Mouse (Mus musculus): Measurements from ENCODE around the gene P3h3.

Gene P3h3

DNA sequence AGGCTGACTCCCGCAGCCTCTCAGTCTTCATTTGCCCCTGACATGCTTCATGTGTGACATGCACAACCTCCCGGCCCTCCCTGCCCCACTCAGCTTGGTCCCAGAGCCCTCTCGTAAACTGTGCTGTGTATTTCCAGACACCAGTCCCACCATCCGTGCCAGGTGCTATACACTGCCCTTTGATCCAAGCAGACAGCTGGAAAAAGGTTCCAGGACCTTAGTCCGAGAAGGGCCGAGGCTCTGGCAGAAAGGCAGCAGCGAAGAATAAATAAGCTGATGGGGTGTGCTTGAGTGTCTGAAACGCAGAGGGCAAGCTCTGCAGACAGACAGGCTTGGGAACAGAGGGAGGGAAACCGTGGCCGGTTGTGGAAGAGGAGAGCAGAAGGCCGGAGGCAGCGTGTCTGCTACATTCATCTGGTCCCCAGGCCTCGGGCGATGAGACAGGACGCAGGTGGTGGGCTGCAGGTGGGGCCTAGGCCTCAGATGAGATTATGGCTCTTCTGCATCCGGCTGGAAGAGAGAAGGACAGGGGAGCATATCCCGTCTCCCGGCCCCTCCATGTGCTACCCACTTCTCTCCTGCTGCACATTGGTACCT, 8.3 kb upstream of the P3h3 start:
- no peak for DNase-seq (ENCODE audit: low spot score in 2 of 2)

DNA sequence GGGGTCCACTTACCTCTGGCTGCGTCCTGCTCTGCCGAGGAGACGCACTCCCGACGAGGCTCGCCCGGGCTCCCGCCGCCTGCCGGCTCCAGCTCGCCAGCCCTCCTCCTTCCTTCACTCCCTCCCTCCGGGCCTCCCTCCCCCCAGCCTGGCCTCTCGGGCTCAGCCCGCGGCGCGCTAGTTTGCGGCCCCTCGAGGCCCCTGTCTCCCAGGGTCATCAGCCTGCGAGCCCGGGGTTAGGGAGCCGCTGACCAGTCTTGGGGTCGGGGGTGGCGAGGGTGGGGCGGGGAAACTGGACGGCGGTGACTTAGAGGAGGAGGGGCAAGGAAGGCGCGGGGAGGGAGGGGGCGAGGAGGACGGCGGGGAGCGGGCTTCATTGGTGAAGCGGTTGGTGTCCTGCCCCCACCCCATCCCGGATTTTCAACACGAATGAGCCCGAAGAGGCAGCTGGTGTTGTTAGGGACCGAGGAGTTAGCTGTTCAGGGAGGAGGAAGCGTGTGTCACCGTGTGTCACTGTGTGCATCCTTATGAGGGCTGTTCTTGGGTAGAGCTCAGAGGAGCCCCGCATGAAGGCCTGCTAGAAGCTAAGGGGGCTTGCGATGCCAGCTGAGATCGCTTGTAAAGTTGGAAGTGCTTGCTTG, 6.2 kb upstream of the P3h3 start, which contains the start of gene Gpr162:
Gpr162 (minus strand) TSS at position 326 of the 641 bp plus-strand sequence.
- DNase-seq (ENCODE audit: low spot score in 2 of 2): no peak

DNA sequence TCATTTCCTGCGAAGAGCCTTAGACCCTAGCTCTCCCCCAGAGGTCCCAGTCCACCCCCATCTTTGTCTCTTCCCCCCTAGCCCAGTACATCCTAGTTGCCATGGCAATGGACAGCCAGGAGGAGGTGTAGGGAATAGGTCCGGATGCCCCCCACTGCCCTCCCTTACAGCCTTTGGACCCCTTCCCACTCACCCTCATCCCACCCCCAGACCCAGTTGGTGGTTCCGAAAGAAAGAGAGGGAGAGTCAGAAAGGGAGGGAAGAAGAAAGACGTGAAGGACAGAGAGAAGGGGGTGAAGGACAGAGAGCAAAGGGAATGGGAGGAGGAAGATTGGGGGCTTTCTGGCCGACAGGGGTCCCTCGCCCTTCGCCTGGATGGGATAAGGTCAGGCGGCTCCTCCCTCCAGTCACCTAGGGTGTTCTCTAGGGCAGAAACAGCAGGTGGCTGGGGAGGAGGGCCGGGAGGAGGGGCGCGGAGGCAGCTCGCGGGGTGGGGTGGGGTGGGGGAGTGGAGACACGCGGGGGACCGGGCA, 5.6 kb upstream of the P3h3 start:
- DNase-seq (ENCODE audit: low spot score in 2 of 2): no peak

DNA sequence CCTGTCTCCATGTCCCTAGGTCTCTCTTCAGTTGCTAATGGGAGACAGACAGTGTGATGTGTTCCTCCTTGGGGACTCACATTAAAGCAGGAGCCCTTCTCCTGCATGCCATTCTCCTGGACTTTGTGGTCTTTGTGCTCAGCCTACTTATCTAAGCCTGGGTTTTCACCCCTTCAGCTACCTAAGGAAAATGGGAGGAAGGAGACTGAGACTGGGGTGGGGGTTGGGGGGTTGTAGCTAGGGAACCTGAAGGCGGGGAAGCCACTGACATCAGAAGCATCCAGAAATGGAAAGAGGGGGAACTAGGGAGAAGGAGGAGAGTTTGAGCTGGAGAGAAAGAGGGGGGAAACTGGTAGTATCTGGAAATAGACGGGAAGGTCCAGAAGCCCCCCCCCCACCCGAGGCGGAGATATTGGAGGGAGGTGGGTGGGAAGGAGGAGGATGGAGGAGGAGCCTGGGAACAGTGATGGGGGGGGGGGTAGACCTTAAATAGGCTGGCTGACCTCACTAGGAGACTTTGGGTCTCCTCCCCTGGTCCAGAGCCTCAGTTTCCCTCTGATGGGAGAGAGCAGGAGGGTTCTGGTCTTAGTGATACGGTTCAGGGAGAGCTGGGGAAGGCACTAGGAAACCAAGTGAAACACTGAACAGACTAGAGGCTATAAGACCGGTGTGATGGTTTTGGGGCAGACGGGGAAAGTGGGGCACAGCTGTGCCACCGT, 5.0 kb upstream of the P3h3 start:
- no peak for DNase-seq (ENCODE audit: low spot score in 2 of 2)

DNA sequence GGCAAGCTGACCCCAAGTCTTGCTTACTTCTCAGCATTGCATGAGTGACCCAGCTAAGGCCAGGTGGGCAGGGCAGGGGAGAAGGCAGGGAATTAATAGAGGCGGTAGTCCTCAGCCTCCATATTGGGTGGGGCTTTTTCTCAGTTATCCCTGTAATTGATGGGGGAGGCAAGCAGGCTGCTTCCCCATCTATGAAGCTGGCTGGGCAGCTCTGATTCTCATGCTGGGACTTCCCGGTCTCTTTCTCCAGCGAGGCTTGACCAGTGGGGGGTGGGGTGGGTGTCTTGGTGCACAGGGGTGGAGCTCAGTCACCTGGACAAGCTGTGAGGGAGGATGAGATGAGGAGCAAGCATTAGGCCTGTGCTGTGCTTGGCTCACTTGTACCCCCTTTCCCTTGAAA, 4.2 kb upstream of the P3h3 start:
- DNase-seq (ENCODE audit: low spot score in 2 of 2): no peak

DNA sequence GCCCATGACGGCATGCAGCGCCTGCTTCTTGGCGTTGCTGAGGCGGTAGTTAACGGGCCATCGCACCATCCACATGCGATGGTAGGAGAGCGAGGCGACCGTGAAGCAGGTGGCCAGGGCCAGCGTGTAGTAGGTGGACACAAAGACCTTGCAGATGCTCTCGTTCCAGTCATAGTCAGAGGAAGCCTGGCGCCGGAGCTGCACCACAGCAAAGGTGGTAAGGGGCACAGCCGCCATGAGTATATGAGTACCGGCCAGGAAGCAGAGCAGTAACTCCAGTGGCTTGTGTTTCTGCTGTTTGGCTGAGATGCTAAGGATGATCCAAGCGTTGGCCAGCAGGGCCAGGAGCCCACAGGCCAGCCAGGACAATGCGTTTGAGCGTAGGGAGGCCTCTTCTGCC, 3.7 kb upstream of the P3h3 start:
- no peak for DNase-seq (ENCODE audit: low spot score in 2 of 2)

DNA sequence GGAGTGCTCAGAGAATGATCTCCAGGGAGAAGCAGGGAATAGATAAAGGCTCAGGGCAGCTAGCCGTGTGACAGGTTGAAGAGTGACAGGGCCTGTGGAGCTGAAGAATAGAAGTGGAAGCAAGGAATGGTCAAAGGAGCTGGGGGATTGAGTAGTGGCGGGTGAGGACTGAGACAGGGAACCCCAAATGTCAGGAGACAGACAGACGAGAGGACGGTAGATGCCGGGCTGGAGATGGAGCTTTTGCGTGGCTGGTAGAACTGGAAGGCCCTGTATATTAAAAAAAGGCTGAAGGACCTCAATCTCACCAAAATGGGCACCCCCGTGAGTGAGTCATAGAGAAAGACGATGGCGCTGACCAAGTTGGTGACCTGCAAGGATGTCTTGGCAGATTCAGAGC, 3.0 kb upstream of the P3h3 start:
- no peak for DNase-seq (ENCODE audit: low spot score in 2 of 2)

DNA sequence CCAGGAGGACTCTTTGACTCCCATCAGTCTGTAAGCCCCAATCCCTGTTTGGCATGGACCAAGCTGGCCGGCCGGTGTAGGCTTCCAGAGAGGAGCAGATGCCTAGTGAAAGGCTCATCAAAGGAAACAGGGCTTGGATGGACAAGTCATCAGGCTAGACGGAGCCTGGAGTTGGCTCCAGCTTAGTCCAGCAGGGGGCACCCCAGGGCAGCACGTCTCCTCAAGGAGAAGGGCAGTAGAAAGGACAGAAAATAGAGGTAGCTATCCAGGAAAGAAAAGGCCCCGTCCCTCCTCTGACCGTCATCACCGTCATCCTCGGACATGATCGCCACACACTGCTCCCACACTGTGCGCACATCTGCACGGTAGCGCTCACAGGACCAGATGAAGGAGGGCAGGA, 2.2 kb upstream of the P3h3 start:
- DNase-seq (ENCODE audit: low spot score in 2 of 2): peak; percentile 71 to 73

DNA sequence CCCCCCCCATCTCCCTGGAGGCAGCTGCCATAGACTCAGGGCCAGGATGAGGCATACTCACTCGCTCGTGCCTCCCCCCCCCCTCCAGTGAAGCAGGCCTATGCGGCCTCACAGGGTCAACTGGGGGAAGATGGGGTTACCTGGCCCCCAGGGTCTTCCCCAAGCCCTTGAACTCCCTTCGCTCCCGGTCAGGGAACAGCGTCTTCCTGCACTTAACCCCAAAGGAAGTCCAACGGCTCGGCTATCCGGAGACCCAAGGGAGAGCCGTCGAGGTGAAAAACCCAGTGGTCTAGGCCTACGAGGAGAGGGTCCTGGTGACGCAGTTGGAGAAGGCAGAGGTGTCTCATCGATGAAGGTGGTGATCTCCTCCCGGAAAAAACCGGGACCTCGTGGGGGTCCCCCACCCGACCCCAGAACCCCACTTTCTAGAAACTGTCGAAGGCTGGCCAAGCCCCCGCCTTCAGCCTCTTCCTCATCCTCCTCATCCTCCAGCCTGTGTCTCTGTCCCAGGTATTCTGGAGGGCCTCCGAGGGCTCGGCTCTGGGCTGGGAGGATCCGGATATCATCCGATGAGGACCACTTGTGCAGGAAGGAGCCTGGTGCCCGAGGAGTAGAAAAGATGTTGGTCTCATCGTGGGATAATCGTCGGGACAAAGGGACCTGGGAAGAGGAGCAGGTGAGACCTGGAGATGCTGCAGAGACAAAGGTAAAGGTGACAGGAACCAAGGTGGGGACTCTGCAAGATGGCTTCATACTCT, 1.2 kb upstream of the P3h3 start:
- no peak for DNase-seq (ENCODE audit: low spot score in 2 of 2)

DNA sequence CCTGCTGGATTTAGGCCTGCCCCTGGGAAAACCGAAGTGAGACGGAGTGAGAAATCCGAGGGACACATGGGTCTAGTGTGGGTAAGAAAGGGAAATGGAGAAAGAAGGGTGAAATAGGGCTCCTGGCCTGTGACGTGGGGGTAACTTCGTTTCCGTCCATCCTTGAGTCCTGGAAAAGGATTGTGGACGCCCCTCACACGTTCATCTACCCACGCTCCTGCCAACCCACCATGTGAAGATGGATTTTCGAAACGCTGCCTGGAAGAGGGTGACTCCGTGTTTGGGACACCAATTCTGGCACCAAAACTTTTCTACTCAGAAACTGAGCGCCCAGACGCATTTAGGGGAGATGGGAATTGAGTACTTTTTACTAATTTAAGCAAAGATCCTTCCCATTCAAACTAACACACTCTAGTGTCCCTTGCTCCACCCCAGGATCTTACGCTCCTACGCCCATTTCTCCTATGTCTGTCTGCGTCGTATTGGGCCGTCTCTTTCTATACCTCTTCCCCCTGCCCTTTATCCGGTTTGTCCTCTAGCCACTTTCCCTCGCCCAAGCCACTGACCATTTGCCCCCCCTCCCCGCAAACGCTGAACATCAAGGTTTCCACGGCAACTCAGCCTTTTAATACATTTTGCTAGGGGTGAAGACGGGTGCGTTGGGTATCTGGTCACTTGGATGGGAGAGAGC, 433 bp upstream of the P3h3 start:
- DNase-seq (ENCODE audit: low spot score in 2 of 2): no peak

DNA sequence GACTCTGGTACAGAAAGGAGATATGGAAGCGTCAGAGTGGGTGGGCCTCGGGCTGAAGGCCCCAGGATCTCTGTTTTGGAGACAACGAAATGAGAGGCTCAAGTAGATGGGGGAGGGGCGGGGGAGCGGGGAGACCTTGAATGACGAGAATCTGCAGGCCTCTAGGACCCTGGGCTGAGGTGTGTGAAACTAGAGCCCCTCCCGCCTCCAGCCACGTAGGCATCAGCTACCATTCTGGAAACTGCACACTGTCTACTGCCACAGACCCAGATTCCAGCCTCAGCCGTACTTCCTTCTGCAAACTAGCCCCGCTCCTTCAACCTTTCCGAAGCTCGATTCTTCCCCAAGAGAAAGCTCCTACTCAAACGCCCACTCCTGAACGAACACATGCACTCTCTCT, 1.2 kb downstream of the P3h3 start:
- no peak for DNase-seq (ENCODE audit: low spot score in 2 of 2)

DNA sequence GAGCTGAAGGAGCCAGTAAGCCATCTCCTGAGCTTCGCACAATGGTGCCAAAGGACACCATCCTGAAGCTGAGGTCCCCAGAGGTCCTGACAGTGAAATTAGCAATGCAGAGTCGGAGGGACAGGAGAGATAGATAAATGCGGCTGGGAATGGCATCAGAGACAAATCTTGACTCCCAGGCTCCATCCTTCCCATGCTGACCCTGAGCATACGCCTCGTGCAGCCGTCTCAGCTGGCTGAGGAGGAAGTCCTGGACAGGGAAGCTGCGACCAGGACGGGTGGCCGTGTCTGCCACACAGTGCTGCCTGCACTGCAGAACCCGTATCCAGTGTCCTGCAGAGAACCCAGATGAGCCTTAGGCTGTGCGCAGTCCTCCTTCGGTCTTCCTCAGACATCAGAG, 2.9 kb downstream of the P3h3 start:
- no peak for DNase-seq (ENCODE audit: low spot score in 2 of 2)

DNA sequence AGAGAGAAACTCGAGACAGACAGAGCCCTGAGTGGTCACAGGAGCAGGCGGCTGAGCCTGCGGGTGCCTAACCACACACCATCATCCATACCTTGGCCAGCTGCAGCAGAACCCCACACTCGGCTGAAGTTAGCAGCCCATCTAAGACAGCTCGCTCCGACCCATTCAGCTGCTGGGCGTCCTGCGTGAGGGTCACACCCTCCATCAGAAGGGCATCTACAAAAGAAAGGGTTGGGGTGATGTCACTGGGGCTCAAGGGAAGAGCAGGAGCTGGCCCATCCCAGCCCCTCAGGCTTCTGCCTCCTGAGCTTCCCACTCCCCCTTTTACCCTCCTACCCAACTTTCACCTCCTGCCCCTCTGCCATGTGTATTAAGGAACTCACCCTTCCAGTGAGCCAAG, 7.0 kb downstream of the P3h3 start:
- no peak for DNase-seq (ENCODE audit: low spot score in 2 of 2)

DNA sequence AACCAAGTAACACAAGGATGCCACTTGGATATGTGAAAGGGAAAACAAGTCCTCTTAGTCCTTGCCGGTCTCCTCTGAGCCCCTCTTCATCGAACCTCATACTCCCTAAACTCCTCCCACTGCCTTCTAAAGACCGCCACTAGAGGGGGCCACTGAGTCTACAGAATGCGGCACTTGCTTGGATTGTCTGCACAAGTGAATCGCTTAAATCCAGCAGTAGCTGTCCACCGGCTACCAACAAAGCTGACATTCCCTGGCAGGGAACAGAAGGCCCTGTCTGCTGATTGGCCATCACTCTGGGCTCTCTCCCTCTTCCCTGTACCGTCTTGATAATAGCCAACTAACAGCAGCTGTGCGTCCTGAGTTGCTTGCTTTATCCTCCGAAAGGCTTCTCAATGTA, 10.2 kb downstream of the P3h3 start:
- DNase-seq (ENCODE audit: low spot score in 2 of 2): peak; percentile 76 to 84

DNA sequence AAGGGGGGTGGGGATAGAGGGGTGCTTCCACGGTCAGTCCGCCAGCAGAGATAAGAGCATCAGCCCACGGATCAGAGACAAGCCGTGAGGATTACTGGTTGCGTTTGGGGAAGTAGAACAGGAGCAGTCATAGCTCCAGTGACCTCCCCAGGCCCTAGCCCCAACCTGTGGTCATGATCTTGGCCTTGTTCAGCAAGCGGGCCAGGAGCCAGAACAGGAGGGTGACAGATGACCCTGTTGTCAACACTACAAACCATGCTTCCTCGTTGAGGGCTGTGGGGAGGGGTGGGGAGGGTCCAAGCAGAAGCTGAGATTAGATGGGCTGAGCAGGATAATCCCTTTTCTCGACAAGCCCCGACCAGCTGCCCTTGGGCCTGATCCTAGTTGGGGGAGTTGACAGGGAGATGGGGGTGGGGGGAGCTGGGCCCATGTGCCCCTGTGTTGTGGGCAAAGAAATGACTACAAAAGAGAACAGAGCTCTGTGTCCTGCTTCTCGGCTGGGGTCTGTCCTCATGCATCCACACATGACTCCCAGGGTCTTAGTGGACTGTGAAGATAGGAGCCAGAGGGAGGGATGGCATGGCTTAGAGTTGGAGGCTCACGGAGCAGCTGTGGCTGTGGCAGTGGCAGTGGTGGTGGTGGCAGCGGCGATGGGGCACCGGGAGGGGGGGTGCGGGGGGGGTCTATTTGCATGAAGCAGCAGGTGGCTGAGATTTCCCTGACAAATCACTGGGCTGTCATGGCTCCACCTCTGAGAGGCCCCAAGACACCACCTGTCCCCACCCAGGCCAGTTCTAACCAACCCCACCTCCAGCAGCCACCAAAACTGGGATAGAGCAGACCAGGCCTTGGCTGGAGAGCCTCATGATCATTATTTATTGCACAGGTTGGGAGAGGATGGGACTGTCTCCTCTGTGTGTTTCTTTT, 17.0 kb downstream of the P3h3 start, which contains the start of gene Gnb3:
Gnb3 (minus strand) TSS at position 35 of the 927 bp plus-strand sequence.
- DNase-seq (ENCODE audit: low spot score in 2 of 2): peak; percentile 40 to 43

DNA sequence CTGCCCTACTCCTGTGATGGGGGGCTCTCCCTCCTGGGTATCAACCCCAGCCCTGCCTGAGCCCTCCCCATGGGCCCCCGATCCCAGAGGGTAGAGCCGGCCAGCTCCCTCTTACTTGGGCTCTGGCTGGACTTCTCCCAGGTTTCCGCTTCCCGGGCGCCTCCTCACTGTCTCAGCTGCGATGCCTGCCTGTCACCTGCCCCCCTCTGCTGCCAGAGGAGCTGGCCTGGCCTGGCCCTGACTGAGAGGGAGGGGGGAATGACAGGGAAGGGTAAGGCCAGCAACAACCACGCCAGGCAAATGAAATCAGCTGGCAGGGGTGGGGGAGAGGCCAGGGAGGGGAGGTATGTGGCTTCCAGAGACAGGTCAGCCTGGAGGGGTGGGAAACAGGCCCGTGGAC, 17.7 kb downstream of the P3h3 start:
- DNase-seq (ENCODE audit: low spot score in 2 of 2): no peak

DNA sequence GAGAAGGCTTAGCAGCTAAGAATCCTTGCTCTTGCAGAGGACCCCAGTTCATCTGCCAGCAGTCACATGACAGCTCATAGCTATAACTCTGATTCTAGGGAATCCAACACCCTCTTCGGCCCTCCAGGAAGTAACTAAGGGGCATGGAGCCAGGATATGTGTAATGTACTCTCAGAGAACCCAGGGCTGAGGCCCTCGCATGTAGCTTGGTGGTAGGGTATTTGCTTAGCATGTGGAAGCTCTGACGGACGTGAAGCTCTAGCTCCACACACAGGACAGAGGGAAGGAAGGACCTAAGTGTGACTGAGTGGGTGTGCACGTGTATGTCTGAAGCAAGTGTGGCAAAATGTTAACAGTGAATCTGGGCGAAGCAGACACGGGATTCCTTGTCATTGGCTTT, 21.1 kb downstream of the P3h3 start:
- no peak for DNase-seq (ENCODE audit: low spot score in 2 of 2)

DNA sequence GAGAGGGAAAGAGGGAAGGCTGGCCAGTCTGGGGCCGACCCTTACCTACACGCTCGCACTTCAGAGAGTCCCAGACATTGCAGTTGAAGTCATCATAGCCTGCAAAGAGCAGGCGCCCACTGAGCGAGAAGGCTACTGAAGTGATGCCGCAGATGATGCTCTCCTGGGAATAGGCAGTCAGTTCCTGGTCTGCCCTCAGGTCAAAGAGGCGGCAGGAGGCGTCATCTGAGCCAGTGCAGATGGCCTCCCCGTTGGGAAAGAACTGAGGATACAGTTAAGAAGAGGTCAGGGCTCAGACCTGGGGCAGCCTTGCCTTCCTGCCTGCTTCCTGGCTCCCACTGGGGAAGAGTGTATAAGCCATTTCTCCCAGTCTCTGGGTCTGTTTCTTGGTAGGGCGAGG, 22.0 kb downstream of the P3h3 start:
- DNase-seq (ENCODE audit: low spot score in 2 of 2): no peak

DNA sequence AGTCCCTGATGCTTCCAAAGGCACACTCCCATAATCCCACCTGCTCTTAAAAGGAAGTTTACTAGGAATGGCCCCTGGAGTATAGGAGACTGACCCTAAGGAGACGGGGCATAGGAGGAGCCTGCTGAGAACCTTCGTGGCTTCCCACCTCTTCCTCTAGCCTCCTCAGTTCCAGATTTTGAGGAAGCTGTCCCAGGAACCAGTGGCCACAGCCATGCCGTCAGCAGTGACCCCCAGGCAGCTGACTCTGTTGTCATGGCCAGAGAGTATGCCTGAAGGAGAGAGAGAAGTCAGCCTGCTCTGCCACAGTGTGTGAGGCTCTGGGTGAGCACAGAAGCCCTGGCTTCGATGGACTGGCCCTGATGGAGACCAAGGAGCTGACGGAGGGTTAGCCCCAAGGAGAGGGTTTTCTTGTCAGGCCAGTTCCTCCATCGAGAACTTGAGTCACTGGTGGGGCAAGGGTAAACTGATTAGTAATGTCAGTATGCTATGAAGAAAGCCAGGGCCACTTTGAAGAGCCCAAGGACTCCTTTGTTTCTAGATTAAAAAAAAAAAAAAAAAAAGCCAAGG, 23.0 kb downstream of the P3h3 start:
- no peak for DNase-seq (ENCODE audit: low spot score in 2 of 2)

DNA sequence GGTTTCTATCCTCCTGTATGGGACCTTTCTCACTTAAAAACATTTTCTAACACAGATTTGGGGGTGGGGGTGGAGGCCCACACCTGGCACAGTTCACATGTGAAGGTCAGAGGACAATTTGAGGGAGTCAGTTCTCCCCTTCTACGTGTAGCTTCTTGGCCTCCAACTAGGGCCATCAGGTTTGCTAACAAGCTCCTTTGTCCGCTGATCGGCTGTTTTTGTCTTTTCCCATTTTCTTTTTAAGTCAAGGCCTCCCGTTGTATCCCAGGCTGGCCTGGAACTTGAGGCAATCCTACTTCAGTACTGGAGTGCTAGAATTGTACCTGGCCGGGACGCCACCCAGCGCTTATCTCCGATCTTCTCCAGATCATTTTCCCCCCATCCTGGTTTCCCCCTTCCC, 25.9 kb downstream of the P3h3 start:
- no peak for DNase-seq (ENCODE audit: low spot score in 2 of 2)
